Mouse (Mus musculus) limb, embryonic 10.5 days (tissue): Measurements from ENCODE around the gene Nfat5. TPM values are rescaled to one million over a fixed set of nuclear protein-coding genes. Genes with fewer than 3 reads are reported as not detected.

Source experiments
- DNase-seq: peaks from one replicate; pipeline ENCODE4 v3.0.0-alpha.2; 2017; ENCODE audit warnings: low spot score
- H3K27ac ChIP-seq: fragments of 300-500 bp; sonication (generic); 2 replicates; pipeline ENCODE4 v1.5.1; 2016; ENCODE audit warnings: mild to moderate bottlenecking
- H3K27me3 ChIP-seq: fragments of 300-500 bp; sonication (generic); 2 replicates; pipeline ENCODE4 v1.6.1; 2016; ENCODE audit warnings: low read depth, mild to moderate bottlenecking; ENCODE audit not compliant: poor library complexity, severe bottlenecking
- H3K36me3 ChIP-seq: fragments of 300-500 bp; sonication (generic); 2 replicates; pipeline ENCODE4 v1.6.1; 2016; ENCODE audit warnings: mild to moderate bottlenecking, moderate library complexity
- H3K4me1 ChIP-seq: fragments of 300-500 bp; sonication (generic); 2 replicates; pipeline ENCODE4 v1.6.1; 2016
- H3K4me3 ChIP-seq: fragments of 300-500 bp; sonication (generic); 2 replicates; pipeline ENCODE4 v1.5.1; 2016; ENCODE audit warnings: mild to moderate bottlenecking, moderate library complexity
- H3K9me3 ChIP-seq: fragments of 300-500 bp; sonication (generic); replicated peaks from 2 replicates; pipeline ENCODE4 v1.6.1; 2016; ENCODE audit warnings: mild to moderate bottlenecking
- WGBS: fragments of 180-500 bp; shearing (Covaris S2); methylation state at CpG from one replicate; pipeline ENCODE4 v1.1.7; 2016; 5-methylcytosine and 5-hydroxymethylcytosine counted together
- polyA plus RNA-seq: library from polyadenylated mRNA; unstranded; fragments of >200 nt; fragmentation: Nextera tagmentation; extraction: Ambion mirVana; gene quantifications from 2 replicates; pipeline ENCODE4 v1.2.1, GENCODE M21; 2016

Nfat5 gene
- polyA plus RNA-seq, 1 experiment from 2014 or later, result 13.0 TPM

- 92% methylated on average over 8 of the region's 8 CpGs for WGBS
- Histone ChIP-seq H3K36me3 (no peaks in the 10 kb centered on the region), H3K4me1 (peaks cover 10% of the 10 kb centered on the region; the same call in 1 of the 2 replicates), H3K27me3 (no peaks in the 10 kb centered on the region), H3K9me3 (no peaks in the 10 kb centered on the region), H3K27ac (no peak overlapping the region), H3K4me3 (no peak overlapping the region)
- no peak for DNase-seq
These were observed 96.3 kb downstream of the Nfat5 start for GRCm38 (mm10) chr8:107389557-107389956.

- peaks cover 10% of the 10 kb centered on the region; the same call in 1 of the 2 replicates for H3K4me1 ChIP-seq
- H3K9me3 ChIP-seq, result no peaks in the 10 kb centered on the region
- 93% methylated on average over 16 of the region's 16 CpGs for WGBS
- no peak overlapping the region for H3K4me3 ChIP-seq
- DNase-seq, result no peak
- no peak overlapping the region for H3K27ac ChIP-seq
- no peaks in the 10 kb centered on the region for H3K27me3 ChIP-seq
- no peaks in the 10 kb centered on the region for H3K36me3 ChIP-seq
These were observed 97.3 kb downstream of the Nfat5 start for GRCm38 (mm10) chr8:107390476-107391135.

GRCm38 (mm10) chr8:107391136-107391516 lies 97.9 kb downstream of the Nfat5 start:
- H3K9me3 ChIP-seq, result no peaks in the 10 kb centered on the region
- H3K27me3 ChIP-seq, result no peaks in the 10 kb centered on the region
- no peak for DNase-seq
- WGBS, result 81% methylated on average over 4 of the region's 4 CpGs
- H3K27ac ChIP-seq, result no peak overlapping the region
- peaks cover 13% of the 10 kb centered on the region; the same call in 1 of the 2 replicates for H3K4me1 ChIP-seq
- H3K36me3 ChIP-seq, result no peaks in the 10 kb centered on the region
- H3K4me3 ChIP-seq, result no peak overlapping the region

GRCm38 (mm10) chr8:107395397-107395796 lies 102.1 kb downstream of the Nfat5 start:
- no peaks in the 10 kb centered on the region for H3K36me3 ChIP-seq

GRCm38 (mm10) chr8:107396106-107396670 lies 102.9 kb downstream of the Nfat5 start:
- peaks cover 29% of the 10 kb centered on the region for H3K4me1 ChIP-seq
- H3K9me3 ChIP-seq, result no peaks in the 10 kb centered on the region
- H3K27me3 ChIP-seq, result no peaks in the 10 kb centered on the region
- H3K27ac ChIP-seq, result peak overlapping the region; percentile 69
- no peaks in the 10 kb centered on the region for H3K36me3 ChIP-seq
- DNase-seq, result no peak
- 74% methylated on average over 10 of the region's 10 CpGs for WGBS
- H3K4me3 ChIP-seq, result no peak overlapping the region

More at GRCm38 (mm10) chr8:107395397-107395796, 102.1 kb downstream of the Nfat5 start:
- Histone ChIP-seq H3K4me3 (no peak overlapping the region), H3K27ac (no peak overlapping the region), H3K4me1 (peaks cover 29% of the 10 kb centered on the region), H3K27me3 (no peaks in the 10 kb centered on the region), H3K9me3 (no peaks in the 10 kb centered on the region)
- no peak for DNase-seq

GRCm38 (mm10) chr8:107397665-107398064 lies 104.4 kb downstream of the Nfat5 start:
- no peaks in the 10 kb centered on the region for H3K9me3 ChIP-seq
- H3K4me3 ChIP-seq, result no peak overlapping the region
- no peaks in the 10 kb centered on the region for H3K27me3 ChIP-seq
- no peak for DNase-seq
- H3K4me1 ChIP-seq, result peaks cover 40% of the 10 kb centered on the region
- H3K27ac ChIP-seq, result peak overlapping the region; percentile 69
- 60% methylated on average over 12 of the region's 12 CpGs for WGBS
- H3K36me3 ChIP-seq, result no peaks in the 10 kb centered on the region

GRCm38 (mm10) chr8:107399495-107399894 lies 106.2 kb downstream of the Nfat5 start:
- H3K4me1 ChIP-seq, result peaks cover 53% of the 10 kb centered on the region
- H3K27me3 ChIP-seq, result no peaks in the 10 kb centered on the region
- WGBS, result 39% methylated on average over 9 of the region's 9 CpGs
- peak; percentile 40 for DNase-seq
- H3K4me3 ChIP-seq, result no peak overlapping the region
- no peaks in the 10 kb centered on the region for H3K36me3 ChIP-seq
- peak overlapping the region; percentile 58; the same call in 1 of the 2 replicates for H3K27ac ChIP-seq
- no peaks in the 10 kb centered on the region for H3K9me3 ChIP-seq

GRCm38 (mm10) chr8:107401866-107402265 lies 108.6 kb downstream of the Nfat5 start:
- WGBS, result 81% methylated on average over 5 of the region's 5 CpGs
- Histone ChIP-seq H3K9me3 (no peaks in the 10 kb centered on the region), H3K27ac (peak overlapping the region; percentile 88; the same call in 1 of the 2 replicates), H3K27me3 (no peaks in the 10 kb centered on the region), H3K36me3 (0 out of 2 replicates have a peak, but pooled peaks cover under 1% of the 10 kb centered on the region), H3K4me3 (no peak overlapping the region), H3K4me1 (peaks cover 47% of the 10 kb centered on the region)
- no peak for DNase-seq

- peak; percentile 87 for DNase-seq
- H3K9me3 ChIP-seq, result no peaks in the 10 kb centered on the region
- peak within 1 kb of the TSS; percentile 49 for H3K4me3 ChIP-seq
- H3K36me3 ChIP-seq, result peaks cover 13% of the 10 kb centered on the region
- H3K27me3 ChIP-seq, result no peaks in the 10 kb centered on the region
- WGBS, result 17% methylated on average over 22 of the region's 22 CpGs
- peaks cover 40% of the 10 kb centered on the region for H3K4me1 ChIP-seq
- peak within 1 kb of the TSS; percentile 88 for H3K27ac ChIP-seq
These were observed 109.9 kb downstream of the Nfat5 start, which contains the start of gene Nqo1 for GRCm38 (mm10) chr8:107403038-107403781. Gene Nqo1, minus strand, starts transcription at chr8:107403206.

- Histone ChIP-seq H3K4me1 (peaks cover 40% of the 10 kb centered on the region), H3K36me3 (peaks cover 19% of the 10 kb centered on the region), H3K4me3 (no peak overlapping the region), H3K9me3 (no peaks in the 10 kb centered on the region), H3K27ac (peak overlapping the region; percentile 88), H3K27me3 (no peaks in the 10 kb centered on the region)
- WGBS, result 76% methylated on average over 4 of the region's 4 CpGs
- DNase-seq, result no peak
These were observed 110.8 kb downstream of the Nfat5 start for GRCm38 (mm10) chr8:107404057-107404456.

- Histone ChIP-seq H3K27me3 (no peaks in the 10 kb centered on the region), H3K4me1 (peaks cover 34% of the 10 kb centered on the region), H3K36me3 (peaks cover 37% of the 10 kb centered on the region), H3K4me3 (no peak overlapping the region), H3K27ac (no peak overlapping the region), H3K9me3 (no peaks in the 10 kb centered on the region)
- no peak for DNase-seq
- WGBS, result 65% methylated on average over 3 of the region's 3 CpGs
These were observed 112.7 kb downstream of the Nfat5 start for GRCm38 (mm10) chr8:107405935-107406334.

GRCm38 (mm10) chr8:107411391-107411790 lies 118.1 kb downstream of the Nfat5 start:
- H3K27me3 ChIP-seq, result no peaks in the 10 kb centered on the region
- WGBS, result 69% methylated on average over 4 of the region's 4 CpGs
- H3K4me3 ChIP-seq, result no peak overlapping the region
- H3K9me3 ChIP-seq, result no peaks in the 10 kb centered on the region
- H3K27ac ChIP-seq, result no peak overlapping the region
- peak; percentile 42 for DNase-seq
- peaks cover 10% of the 10 kb centered on the region for H3K4me1 ChIP-seq
- peaks cover 92% of the 10 kb centered on the region for H3K36me3 ChIP-seq

GRCm38 (mm10) chr8:107412552-107412951 lies 119.3 kb downstream of the Nfat5 start:
- peaks cover 97% of the 10 kb centered on the region for H3K36me3 ChIP-seq
- no peak for DNase-seq
- WGBS, result 89% methylated on average over 8 of the region's 8 CpGs
- H3K27ac ChIP-seq, result no peak overlapping the region
- no peaks in the 10 kb centered on the region for H3K27me3 ChIP-seq
- no peaks in the 10 kb centered on the region for H3K9me3 ChIP-seq
- H3K4me1 ChIP-seq, result no peaks in the 10 kb centered on the region
- H3K4me3 ChIP-seq, result no peak overlapping the region
